Mouse (Mus musculus): ENCODE data around the gene Pram1. TPM values are rescaled to one million over a fixed set of nuclear protein-coding genes. Genes with fewer than 3 reads are reported as not detected.
A peak's percentile ranks its signal among the peaks of the same experiment; 100 is the strongest.

Gene Pram1
- polyA plus RNA-seq, 1 experiment from 2014 or later: 0.49 TPM

GRCm38 (mm10) chr17:33630171-33630895 lies 7.5 kb upstream of the Pram1 start:
- peak overlapping the region; percentile 77 for H3K4me2 ChIP-seq
- H3K9ac ChIP-seq: peak overlapping the region; percentile 49; the same call in 1 of the 2 replicates
- peaks cover 35% of the 10 kb centered on the region for H3K36me3 ChIP-seq
- H3K4me1 ChIP-seq (replicated peaks): peaks cover 34% of the 10 kb centered on the region
- H3K27ac ChIP-seq: no peak overlapping the region
- 82% methylated on average over 13 of the region's 13 CpGs for WGBS
- ATAC-seq (ENCODE audit: low FRiP score): no peak
- no peaks in the 10 kb centered on the region for H3K9me3 ChIP-seq
- no peaks in the 10 kb centered on the region for H3K27me3 ChIP-seq
- H3K4me3 ChIP-seq: no peak overlapping the region

GRCm38 (mm10) chr17:33631236-33631635 lies 6.6 kb upstream of the Pram1 start:
- WGBS: 96% methylated on average over 9 of the region's 9 CpGs
- Histone ChIP-seq H3K4me1 (replicated peaks) (peaks cover 34% of the 10 kb centered on the region), H3K4me2 (no peak overlapping the region), H3K9me3 (no peaks in the 10 kb centered on the region), H3K27me3 (no peaks in the 10 kb centered on the region), H3K4me3 (no peak overlapping the region), H3K27ac (0 out of 2 replicates have a peak overlapping the region, but pooled peaks have one; percentile 5), H3K9ac (peak overlapping the region; percentile 24; the same call in 1 of the 2 replicates), H3K36me3 (peaks cover 40% of the 10 kb centered on the region)
- no peak for ATAC-seq (ENCODE audit: low FRiP score)

GRCm38 (mm10) chr17:33631796-33632195 lies 6.1 kb upstream of the Pram1 start:
- Histone ChIP-seq H3K36me3 (peaks cover 40% of the 10 kb centered on the region), H3K4me2 (no peak overlapping the region), H3K27me3 (no peaks in the 10 kb centered on the region), H3K4me3 (no peak overlapping the region), H3K4me1 (replicated peaks) (peaks cover 34% of the 10 kb centered on the region), H3K9me3 (no peaks in the 10 kb centered on the region), H3K27ac (peak overlapping the region; percentile 5; the same call in 1 of the 2 replicates), H3K9ac (no peak overlapping the region)
- ATAC-seq (ENCODE audit: low FRiP score): no peak
- 82% methylated on average over 5 of the region's 5 CpGs for WGBS

- H3K4me1 ChIP-seq (replicated peaks): peaks cover under 1% of the 10 kb centered on the region; the same call in 1 of the 2 replicates
- 91% methylated on average over 2 of the region's 2 CpGs for WGBS
- no peak overlapping the region for H3K4me3 ChIP-seq
- H3K9ac ChIP-seq: no peak overlapping the region
- no peaks in the 10 kb centered on the region for H3K9me3 ChIP-seq
- H3K27ac ChIP-seq: no peak overlapping the region
- no peak for ATAC-seq (ENCODE audit: low FRiP score)
- H3K4me2 ChIP-seq: no peak overlapping the region
- no peaks in the 10 kb centered on the region for H3K27me3 ChIP-seq
- peaks cover 48% of the 10 kb centered on the region for H3K36me3 ChIP-seq
Observed at GRCm38 (mm10) chr17:33637038-33637437, 818 bp upstream of the Pram1 start.

- Histone ChIP-seq H3K27ac (no peak overlapping the region), H3K4me3 (no peak overlapping the region), H3K9ac (no peak overlapping the region), H3K27me3 (no peaks in the 10 kb centered on the region), H3K4me2 (no peak overlapping the region), H3K9me3 (no peaks in the 10 kb centered on the region), H3K4me1 (replicated peaks) (no peaks in the 10 kb centered on the region), H3K36me3 (peaks cover 60% of the 10 kb centered on the region)
- ATAC-seq (ENCODE audit: low FRiP score): no peak
- WGBS: 70% methylated on average over 6 of the region's 6 CpGs
Observed at GRCm38 (mm10) chr17:33639743-33640142, 1.9 kb downstream of the Pram1 start.

- Histone ChIP-seq H3K36me3 (peaks cover 77% of the 10 kb centered on the region), H3K4me3 (no peak overlapping the region), H3K27ac (no peak overlapping the region), H3K4me2 (no peak overlapping the region), H3K27me3 (no peaks in the 10 kb centered on the region), H3K9me3 (no peaks in the 10 kb centered on the region), H3K4me1 (replicated peaks) (no peaks in the 10 kb centered on the region), H3K9ac (no peak overlapping the region)
- 95% methylated on average over 4 of the region's 4 CpGs for WGBS
- no peak for ATAC-seq (ENCODE audit: low FRiP score)
Observed at GRCm38 (mm10) chr17:33644068-33644467, 6.2 kb downstream of the Pram1 start.

- Histone ChIP-seq H3K36me3 (peaks cover 83% of the 10 kb centered on the region), H3K4me3 (no peak overlapping the region), H3K9ac (no peak overlapping the region), H3K27me3 (no peaks in the 10 kb centered on the region), H3K4me2 (no peak overlapping the region), H3K9me3 (no peaks in the 10 kb centered on the region), H3K4me1 (replicated peaks) (no peaks in the 10 kb centered on the region), H3K27ac (no peak overlapping the region)
- 95% methylated on average over 8 of the region's 8 CpGs for WGBS
- no peak for ATAC-seq (ENCODE audit: low FRiP score)
Observed at GRCm38 (mm10) chr17:33645073-33645472, 7.2 kb downstream of the Pram1 start.

GRCm38 (mm10) chr17:33649781-33650475 lies 12.1 kb downstream of the Pram1 start:
- 98% methylated on average over 34 of the region's 34 CpGs for WGBS
- no peak for ATAC-seq (ENCODE audit: low FRiP score)
- H3K36me3 ChIP-seq: peaks cover 93% of the 10 kb centered on the region

GRCm38 (mm10) chr17:33666813-33667212 lies 29.0 kb downstream of the Pram1 start:
- Histone ChIP-seq H3K4me2 (no peak overlapping the region), H3K27me3 (no peaks in the 10 kb centered on the region), H3K4me3 (no peak overlapping the region), H3K27ac (no peak overlapping the region), H3K9me3 (no peaks in the 10 kb centered on the region), H3K4me1 (replicated peaks) (peaks cover 8% of the 10 kb centered on the region), H3K9ac (no peak overlapping the region), H3K36me3 (peaks cover 50% of the 10 kb centered on the region)
- no peak for ATAC-seq (ENCODE audit: low FRiP score)
- 89% methylated on average over 3 of the region's 3 CpGs for WGBS

More at GRCm38 (mm10) chr17:33649781-33650475, 12.1 kb downstream of the Pram1 start:
- H3K27ac ChIP-seq: no peak overlapping the region
- no peak overlapping the region for H3K4me3 ChIP-seq
- H3K9ac ChIP-seq: no peak overlapping the region
- no peaks in the 10 kb centered on the region for H3K27me3 ChIP-seq
- no peaks in the 10 kb centered on the region for H3K9me3 ChIP-seq
- no peaks in the 10 kb centered on the region for H3K4me1 ChIP-seq (replicated peaks)
- H3K4me2 ChIP-seq: no peak overlapping the region

- Histone ChIP-seq H3K4me3 (no peak overlapping the region), H3K4me1 (replicated peaks) (peaks cover 8% of the 10 kb centered on the region), H3K27ac (no peak overlapping the region), H3K36me3 (peaks cover 35% of the 10 kb centered on the region), H3K9ac (no peak overlapping the region), H3K9me3 (no peaks in the 10 kb centered on the region), H3K27me3 (no peaks in the 10 kb centered on the region), H3K4me2 (no peak overlapping the region)
- 95% methylated on average over 3 of the region's 3 CpGs for WGBS
- ATAC-seq (ENCODE audit: low FRiP score): no peak
Observed at GRCm38 (mm10) chr17:33669681-33670080, 31.8 kb downstream of the Pram1 start.

GRCm38 (mm10) chr17:33673837-33674236 lies 36.0 kb downstream of the Pram1 start:
- 78% methylated on average over 1 of the region's 1 CpGs for WGBS
- Histone ChIP-seq H3K27ac (no peak overlapping the region), H3K9me3 (no peaks in the 10 kb centered on the region), H3K27me3 (no peaks in the 10 kb centered on the region), H3K4me3 (no peak overlapping the region), H3K4me1 (replicated peaks) (peaks cover 11% of the 10 kb centered on the region), H3K4me2 (no peak overlapping the region), H3K36me3 (peaks cover 19% of the 10 kb centered on the region), H3K9ac (no peak overlapping the region)
- no peak for ATAC-seq (ENCODE audit: low FRiP score)

- Histone ChIP-seq H3K27ac (no peak overlapping the region), H3K4me1 (replicated peaks) (0 out of 2 replicates have a peak, but pooled peaks cover 4% of the 10 kb centered on the region), H3K9me3 (no peaks in the 10 kb centered on the region), H3K4me3 (no peak overlapping the region), H3K36me3 (peaks cover 19% of the 10 kb centered on the region), H3K27me3 (no peaks in the 10 kb centered on the region), H3K9ac (no peak overlapping the region), H3K4me2 (no peak overlapping the region)
- no peak for ATAC-seq (ENCODE audit: low FRiP score)
Observed at GRCm38 (mm10) chr17:33675452-33675851, 37.6 kb downstream of the Pram1 start.
